Mouse (Mus musculus): Measurements from ENCODE around the gene Naa10. TPM values are rescaled to one million over a fixed set of nuclear protein-coding genes. Genes with fewer than 3 reads are reported as not detected.

Gene Naa10
- 54.4 TPM for polyA plus RNA-seq (2014; fragmentation: Illumina TruSeq; extraction: RNeasy Lipid Tissue Mini Kit (QIAGEN cat#74804); ENCODE audit: low read depth, low replicate concordance)

DNA sequence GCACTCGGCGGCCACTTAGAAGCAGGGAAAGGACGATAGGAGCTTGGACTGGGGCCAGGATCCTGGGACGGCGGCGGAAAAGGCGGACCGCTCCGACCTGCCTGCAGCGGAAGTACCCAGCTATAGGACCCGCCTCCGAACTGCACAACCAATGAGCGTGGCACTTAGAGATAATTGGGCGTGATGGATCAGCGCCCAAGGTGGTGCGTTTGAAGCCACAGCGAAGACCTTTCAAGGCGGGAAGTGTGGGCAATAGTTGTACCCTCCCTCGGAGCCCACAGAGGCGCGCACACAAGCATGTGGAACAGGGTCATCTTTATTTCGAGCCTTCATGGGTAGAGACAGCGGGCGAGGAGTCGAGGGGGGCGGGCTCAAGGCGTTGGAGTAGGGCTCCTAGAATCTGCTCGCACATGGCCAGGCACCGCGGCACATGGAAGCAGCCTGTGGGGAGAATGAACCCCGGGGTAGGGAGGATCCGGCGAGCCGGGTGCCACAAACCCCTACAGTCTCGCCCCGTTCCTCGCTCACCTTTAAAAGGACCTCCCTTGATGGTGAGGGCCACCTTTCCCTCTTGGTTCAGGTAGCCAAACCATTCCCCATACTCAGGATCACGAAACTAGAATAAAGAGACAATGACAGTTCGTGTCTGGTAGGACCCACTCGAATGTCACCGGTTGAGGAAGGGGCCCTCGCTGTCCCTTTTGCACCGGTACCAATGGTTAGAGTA is at the start of gene Naa10, which contains the start of gene Arhgap4:
Gene Naa10, minus strand, starts transcription at position 122 of the 727 bp plus-strand sequence.
Gene Arhgap4, minus strand, starts transcription at position 48 of the 727 bp plus-strand sequence.

DNA sequence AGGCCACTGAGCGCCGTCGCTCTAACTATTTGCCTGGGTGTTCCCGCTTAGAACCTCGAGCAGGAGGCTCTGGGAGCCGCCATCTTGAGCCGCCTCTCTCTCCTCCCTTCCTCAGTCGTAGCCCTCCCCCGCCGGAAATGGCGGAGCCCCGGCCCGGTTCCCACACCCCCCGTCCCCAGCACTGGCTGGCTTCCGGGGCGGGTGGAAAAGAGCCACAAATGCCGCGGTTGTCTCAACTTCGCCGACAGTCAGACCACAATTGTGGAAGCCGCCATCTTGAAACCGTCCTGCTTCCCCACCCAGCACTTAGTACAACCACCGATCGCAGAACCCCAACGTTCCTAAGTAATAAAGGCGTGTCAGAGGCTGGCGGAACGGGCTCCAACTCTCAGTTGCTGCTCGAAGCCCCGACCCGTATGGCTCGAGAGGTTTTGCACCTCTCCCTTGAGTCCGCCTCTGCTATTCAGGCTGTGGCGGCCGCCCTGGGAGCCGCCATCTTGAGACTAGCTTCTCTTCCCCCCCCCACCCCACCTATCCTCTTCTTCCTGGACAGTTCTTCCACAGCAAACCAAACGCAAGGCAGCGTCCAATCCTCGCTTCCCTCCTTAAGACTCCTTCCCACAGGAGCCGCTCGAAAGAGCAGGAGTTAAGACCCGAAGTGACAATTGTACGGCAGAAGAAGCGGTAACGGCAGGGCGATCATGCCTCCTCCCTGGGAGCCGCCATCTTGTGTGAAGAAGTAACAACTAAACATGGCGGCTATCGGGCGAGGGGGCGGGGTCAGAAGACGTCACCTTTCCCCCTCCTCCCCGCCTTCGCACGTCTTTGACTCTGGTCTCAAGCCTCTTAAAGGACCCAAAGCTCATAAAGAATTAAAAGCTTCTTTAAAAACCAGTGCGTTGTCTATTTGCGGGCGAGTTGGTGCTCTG is 44.8 kb upstream of the Naa10 start, which contains the start of gene Hcfc1:
Gene Hcfc1, minus strand, starts transcription at position 110 of the 929 bp plus-strand sequence.

DNA sequence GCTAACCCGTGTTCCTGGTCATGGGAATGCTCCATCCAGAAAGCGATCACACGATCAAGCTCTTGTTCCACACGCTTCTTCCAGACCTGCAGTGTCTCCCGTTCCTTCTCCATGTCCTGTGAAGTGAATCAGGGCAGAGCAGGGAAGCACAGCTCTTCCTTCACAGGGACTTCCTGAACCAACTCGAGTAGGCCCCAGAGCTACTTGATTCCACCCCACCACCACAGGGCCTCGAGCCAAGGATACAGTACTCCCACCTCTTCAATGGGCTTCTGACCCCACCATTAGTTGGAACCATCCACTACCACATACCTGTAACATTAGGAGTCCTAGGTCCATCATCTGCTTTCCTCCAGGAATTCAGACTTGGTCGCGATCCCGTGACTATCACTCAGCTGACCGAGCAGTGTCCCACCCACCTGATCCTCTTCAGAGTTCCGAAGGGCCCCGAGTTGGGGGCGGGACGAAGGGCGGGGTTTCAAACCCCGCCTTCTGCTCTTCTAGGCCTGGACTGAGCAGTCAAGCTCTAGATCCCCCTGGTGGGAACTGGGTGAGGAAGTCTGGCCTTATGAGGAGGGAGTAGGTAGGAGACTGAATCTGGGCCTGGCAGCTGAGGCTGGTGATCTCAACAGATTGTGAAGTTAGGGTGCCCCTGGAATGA is 8.8 kb upstream of the Naa10 start, which contains the start of gene Renbp:
Gene Renbp, minus strand, starts transcription at position 449 of the 661 bp plus-strand sequence.

GRCm38 (mm10) chrX:73895719-73896118 is 26.0 kb downstream of the Naa10 start, which contains the start of gene L1cam:
Gene L1cam (minus strand): TSS chrX:73896105.

DNA sequence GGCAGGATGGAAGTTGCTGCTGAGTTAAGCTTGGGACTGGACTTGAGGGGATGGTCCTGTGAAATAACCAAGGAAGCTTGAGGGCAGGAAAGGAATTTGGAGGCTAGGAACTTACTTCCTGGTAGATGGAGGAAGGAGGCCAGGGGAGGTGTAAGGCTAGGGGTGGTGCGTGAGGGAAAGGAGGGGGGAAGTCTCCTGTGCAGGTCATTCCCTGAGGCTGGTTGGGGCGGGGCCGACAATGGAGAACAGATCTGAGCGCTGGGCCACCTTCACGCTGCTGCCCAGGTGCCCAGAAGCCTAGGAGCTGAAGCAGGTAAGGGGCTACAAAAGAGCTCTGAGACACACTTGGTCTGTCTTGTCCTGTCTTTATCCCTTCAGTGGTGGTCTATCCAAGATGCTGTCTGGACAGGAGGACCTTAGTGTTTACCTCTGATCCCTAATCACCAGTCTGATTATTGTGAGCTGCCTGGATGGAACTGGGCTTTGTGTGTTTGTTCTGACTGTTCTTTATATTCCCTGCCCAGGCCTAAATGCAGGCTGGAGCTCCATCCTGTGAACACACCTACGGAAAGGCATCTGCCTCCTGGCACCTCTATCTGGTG is 30.1 kb downstream of the Naa10 start, which contains the start of gene Avpr2:
Gene Avpr2, plus strand, starts transcription at position 552 of the 602 bp plus-strand sequence.

Other genes with a start within 250 kb of the Naa10 start
- gene Slc6a8, start 248.8 kb downstream of the Naa10 start, polyA plus RNA-seq (2014; fragmentation: Illumina TruSeq; extraction: RNeasy Lipid Tissue Mini Kit (QIAGEN cat#74804); ENCODE audit: low read depth, low replicate concordance) = 23.2 TPM
- 200 TPM for gene Bcap31, start 205.8 kb downstream of the Naa10 start, polyA plus RNA-seq (2014; fragmentation: Illumina TruSeq; extraction: RNeasy Lipid Tissue Mini Kit (QIAGEN cat#74804); ENCODE audit: low read depth, low replicate concordance)
- gene Abcd1, start 205.3 kb downstream of the Naa10 start, polyA plus RNA-seq (2014; fragmentation: Illumina TruSeq; extraction: RNeasy Lipid Tissue Mini Kit (QIAGEN cat#74804); ENCODE audit: low read depth, low replicate concordance) = 15.1 TPM
- gene Plxnb3, start 164.9 kb downstream of the Naa10 start, polyA plus RNA-seq (2014; fragmentation: Illumina TruSeq; extraction: RNeasy Lipid Tissue Mini Kit (QIAGEN cat#74804); ENCODE audit: low read depth, low replicate concordance) = 1.1 TPM
- 1.7 TPM for gene Srpk3, start 147.5 kb downstream of the Naa10 start, polyA plus RNA-seq (2014; fragmentation: Illumina TruSeq; extraction: RNeasy Lipid Tissue Mini Kit (QIAGEN cat#74804); ENCODE audit: low read depth, low replicate concordance)
- gene Idh3g, start 135.0 kb downstream of the Naa10 start, polyA plus RNA-seq (2014; fragmentation: Illumina TruSeq; extraction: RNeasy Lipid Tissue Mini Kit (QIAGEN cat#74804); ENCODE audit: low read depth, low replicate concordance) = 154 TPM
- 363 TPM for gene Ssr4, start 134.9 kb downstream of the Naa10 start, polyA plus RNA-seq (2014; fragmentation: Illumina TruSeq; extraction: RNeasy Lipid Tissue Mini Kit (QIAGEN cat#74804); ENCODE audit: low read depth, low replicate concordance)
- gene Pdzd4, start 97.0 kb downstream of the Naa10 start, polyA plus RNA-seq (2014; fragmentation: Illumina TruSeq; extraction: RNeasy Lipid Tissue Mini Kit (QIAGEN cat#74804); ENCODE audit: low read depth, low replicate concordance) = 2.1 TPM
- gene Avpr2, start 29.8 kb downstream of the Naa10 start, polyA plus RNA-seq (2014; fragmentation: Illumina TruSeq; extraction: RNeasy Lipid Tissue Mini Kit (QIAGEN cat#74804); ENCODE audit: low read depth, low replicate concordance) = not detected
- 3.0 TPM for gene L1cam, start 25.8 kb downstream of the Naa10 start, polyA plus RNA-seq (2014; fragmentation: Illumina TruSeq; extraction: RNeasy Lipid Tissue Mini Kit (QIAGEN cat#74804); ENCODE audit: low read depth, low replicate concordance)
- 7.3 TPM for gene Arhgap4, start 74 bp downstream of the Naa10 start, polyA plus RNA-seq (2014; fragmentation: Illumina TruSeq; extraction: RNeasy Lipid Tissue Mini Kit (QIAGEN cat#74804); ENCODE audit: low read depth, low replicate concordance)
- 40.5 TPM for gene Renbp, start 8.9 kb upstream of the Naa10 start, polyA plus RNA-seq (2014; fragmentation: Illumina TruSeq; extraction: RNeasy Lipid Tissue Mini Kit (QIAGEN cat#74804); ENCODE audit: low read depth, low replicate concordance)
- gene Hcfc1, start 44.4 kb upstream of the Naa10 start, polyA plus RNA-seq (2014; fragmentation: Illumina TruSeq; extraction: RNeasy Lipid Tissue Mini Kit (QIAGEN cat#74804); ENCODE audit: low read depth, low replicate concordance) = 48.2 TPM
- 137 TPM for gene Irak1, start 102.0 kb upstream of the Naa10 start, polyA plus RNA-seq (2014; fragmentation: Illumina TruSeq; extraction: RNeasy Lipid Tissue Mini Kit (QIAGEN cat#74804); ENCODE audit: low read depth, low replicate concordance)
- 1.7 TPM for gene Opn1mw, start 205.5 kb upstream of the Naa10 start, polyA plus RNA-seq (2014; fragmentation: Illumina TruSeq; extraction: RNeasy Lipid Tissue Mini Kit (QIAGEN cat#74804); ENCODE audit: low read depth, low replicate concordance)
- gene Mecp2, start 213.4 kb upstream of the Naa10 start, polyA plus RNA-seq (2014; fragmentation: Illumina TruSeq; extraction: RNeasy Lipid Tissue Mini Kit (QIAGEN cat#74804); ENCODE audit: low read depth, low replicate concordance) = 25.6 TPM
- gene Tex28, start 245.9 kb upstream of the Naa10 start, polyA plus RNA-seq (2014; fragmentation: Illumina TruSeq; extraction: RNeasy Lipid Tissue Mini Kit (QIAGEN cat#74804); ENCODE audit: low read depth, low replicate concordance) = not detected